Comparison of ENCODE assay signal across 8 mouse cellular contexts in genomic region chr6:87811675-87812338, GRCm38 (mm10). TPM values are rescaled to one million over a fixed set of nuclear protein-coding genes. Genes with fewer than 3 reads are reported as not detected.
A peak's percentile ranks its signal among the peaks of the same experiment; 100 is the strongest.
DNase-seq lines count a peak whose midpoint lies in the region; ATAC-seq and TF ChIP-seq lines count a peak whose summit lies in the region.

Rab43 (minus strand) TSS chr6:87812164.

- ATAC-seq in embryonic facial prominence, embryonic 14.5 days (ENCODE audit: low read depth) = peak; percentile 98
- peak; percentile 95 for ATAC-seq in limb, embryonic 14.5 days (ENCODE audit: low FRiP score, low read depth)
- peak; percentile 95 for ATAC-seq in midbrain, postnatal 0 days (ENCODE audit: low FRiP score)

- peak within 1 kb of the TSS; percentile 75 for H3K4me3 ChIP-seq in embryonic facial prominence, embryonic 14.5 days (ENCODE audit: low read depth, low read length)
- peak within 1 kb of the TSS; percentile 81 for H3K4me3 ChIP-seq in limb, embryonic 14.5 days (replicated peaks; ENCODE audit: low read length)
- peak within 1 kb of the TSS; percentile 75 for H3K4me3 ChIP-seq in midbrain, postnatal 0 days (ENCODE audit: low read depth, low read length)

- H3K4me2 ChIP-seq in embryonic facial prominence, embryonic 14.5 days (ENCODE audit: low read depth, low read length) = peak within 1 kb of the TSS; percentile 91
- H3K4me2 ChIP-seq in limb, embryonic 14.5 days (replicated peaks; ENCODE audit: low read depth, low read length, severe bottlenecking) = peak within 1 kb of the TSS; percentile 71
- H3K4me2 ChIP-seq in midbrain, postnatal 0 days (ENCODE audit: low read depth, low read length, poor library complexity, severe bottlenecking) = peak within 1 kb of the TSS; percentile 91

- under 1% methylated on average over 22 of the region's 56 CpGs for WGBS in embryonic facial prominence, embryonic 14.5 days
- 0% methylated on average over 30 of the region's 56 CpGs for WGBS in limb, embryonic 14.5 days
- WGBS in midbrain, postnatal 0 days = under 1% methylated on average over 44 of the region's 56 CpGs

- no peaks in the 10 kb centered on the region for H3K9me3 ChIP-seq in embryonic facial prominence, embryonic 14.5 days (ENCODE audit: control insufficient read depth, low read length)
- no peaks in the 10 kb centered on the region for H3K9me3 ChIP-seq in limb, embryonic 14.5 days (ENCODE audit: control insufficient read depth, low read length)
- no peaks in the 10 kb centered on the region for H3K9me3 ChIP-seq in midbrain, postnatal 0 days (ENCODE audit: low read length)

- H3K27ac ChIP-seq in embryonic facial prominence, embryonic 14.5 days (replicated peaks; ENCODE audit: low read depth, low read length) = peak within 1 kb of the TSS; percentile 71
- H3K27ac ChIP-seq in limb, embryonic 14.5 days (replicated peaks; ENCODE audit: low read depth, low read length) = peak within 1 kb of the TSS; percentile 74
- peak within 1 kb of the TSS; percentile 67 for H3K27ac ChIP-seq in midbrain, postnatal 0 days (ENCODE audit: low read depth, low read length)

- TF ChIP-seq POLR2A in limb, embryonic 14.5 days (IDR thresholded peaks at IDR 0.05; ENCODE audit: borderline replicate concordance, extremely low read depth, insufficient read depth, insufficient read length) = no peak

- peak; percentile 98 for DNase-seq in 3T3-L1 (ENCODE audit: low read depth, low spot score)
- peak; percentile 85 to 86 for DNase-seq in adrenal gland, postnatal 4 days (ENCODE audit: low spot score in 2 of 2)
- DNase-seq in embryonic facial prominence, embryonic 14.5 days (ENCODE audit: low spot score) = peak; percentile 94
- DNase-seq in heart, adult 8-10 months (ENCODE audit: low spot score) = peak; percentile 95
- peak; percentile 96 for DNase-seq in kidney, adult 9 months
- peak; percentile 90 for DNase-seq in limb, embryonic 14.5 days (ENCODE audit: low spot score)
- peak; percentile 89 for DNase-seq in midbrain, postnatal 0 days (ENCODE audit: low spot score)
- DNase-seq in spleen, postnatal 14 days (ENCODE audit: low spot score in 2 of 2) = peak; percentile 92 to 93

- H3K36me3 ChIP-seq in embryonic facial prominence, embryonic 14.5 days (ENCODE audit: control insufficient read depth, insufficient read depth, low read length) = peaks cover 20% of the 10 kb centered on the region
- peaks cover 28% of the 10 kb centered on the region for H3K36me3 ChIP-seq in limb, embryonic 14.5 days (ENCODE audit: control insufficient read depth, insufficient read depth, low read length)
- H3K36me3 ChIP-seq in midbrain, postnatal 0 days (ENCODE audit: insufficient read depth, low read length) = peaks cover 18% of the 10 kb centered on the region

- H3K9ac ChIP-seq in embryonic facial prominence, embryonic 14.5 days (ENCODE audit: low read depth, low read length) = peak within 1 kb of the TSS; percentile 79
- H3K9ac ChIP-seq in limb, embryonic 14.5 days (ENCODE audit: low read depth, low read length, severe bottlenecking) = peak within 1 kb of the TSS; percentile 81
- peak within 1 kb of the TSS; percentile 83 for H3K9ac ChIP-seq in midbrain, postnatal 0 days (replicated peaks; ENCODE audit: low read length, poor library complexity, severe bottlenecking)

- H3K4me1 ChIP-seq in embryonic facial prominence, embryonic 14.5 days (ENCODE audit: control insufficient read depth, insufficient read depth, low read length) = peaks cover 15% of the 10 kb centered on the region
- H3K4me1 ChIP-seq in limb, embryonic 14.5 days (ENCODE audit: control insufficient read depth, insufficient read depth, low read length) = peaks cover 10% of the 10 kb centered on the region
- H3K4me1 ChIP-seq in midbrain, postnatal 0 days (ENCODE audit: insufficient read depth, low read length) = peaks cover 5% of the 10 kb centered on the region; the same call in 1 of the 2 replicates

- no peaks in the 10 kb centered on the region for H3K27me3 ChIP-seq in embryonic facial prominence, embryonic 14.5 days (replicated peaks; ENCODE audit: control insufficient read depth, insufficient read depth, low read length)
- no peaks in the 10 kb centered on the region for H3K27me3 ChIP-seq in limb, embryonic 14.5 days (ENCODE audit: control insufficient read depth, insufficient read depth, low read length)
- H3K27me3 ChIP-seq in midbrain, postnatal 0 days (ENCODE audit: insufficient read depth, low read length) = no peaks in the 10 kb centered on the region

- TF ChIP-seq CTCF in midbrain, postnatal 0 days (IDR thresholded peaks at IDR 0.05) = peak; percentile 50

RNA-seq across cellular contexts. Expression of gene Rab43, which starts in this region (rescaled TPM):
- 10 to 100 TPM; 44.3 to 49.2 TPM for total RNA-seq in adrenal gland, postnatal 4 days (2021)
- polyA plus RNA-seq in embryonic facial prominence, embryonic 14.5 days (2014; fragmentation: Nextera tagmentation; extraction: Ambion mirVana) = 14.2 and 18.6 TPM in 2 replicates
- 10 to 100 TPM in 1 of 4 experiments, 1 to 10 TPM in 3; 7.9 to 13.3 (median 9.0) TPM for total RNA-seq in heart, adult 8-10 months (2022)
- polyA plus RNA-seq in limb, embryonic 14.5 days (2012; rRNA removed) = 13.3 and 23.7 TPM in 2 replicates
- 14.3 and 15.1 TPM in 2 replicates for polyA plus RNA-seq in limb, embryonic 14.5 days (2014; fragmentation: Nextera tagmentation; extraction: Ambion mirVana)
- total RNA-seq in midbrain, postnatal 0 days (2014; rRNA removed) = 23.2 and 31.6 TPM in 2 replicates
- 7.7 and 9.9 TPM in 2 replicates for polyA plus RNA-seq in midbrain, postnatal 0 days (2015; fragmentation: Nextera tagmentation; extraction: Ambion mirVana)

Comparison
In these comparisons a context has a peak if more than half of its experiments do, and no peak if none do; other contexts are left out.
1. Peak in every context shown above with its lines: DNase-seq, ATAC-seq, H3K4me3 ChIP-seq and H3K27ac ChIP-seq.